ENCODE assay signal across 8 mouse cellular contexts in genomic region chr11:94242760-94243421, GRCm38 (mm10). TPM values are rescaled to one million over a fixed set of nuclear protein-coding genes. Genes with fewer than 3 reads are reported as not detected.
DNase-seq lines count a peak whose midpoint lies in the region; ATAC-seq and TF ChIP-seq lines count a peak whose summit lies in the region.

No protein-coding gene starts in this region.

- peak; percentile 41 for ATAC-seq in lung, embryonic 14.5 days (ENCODE audit: insufficient read depth)
- ATAC-seq in embryonic facial prominence, embryonic 14.5 days (ENCODE audit: low read depth): peak; percentile 69
- peak; percentile 50; the same call in 1 of the 2 replicates for ATAC-seq in hindbrain, embryonic 11.5 days (ENCODE audit: low FRiP score)
- 0 out of 2 replicates have a peak, but pooled peaks have one; percentile 37 for ATAC-seq in liver, embryonic 13.5 days (ENCODE audit: low read depth)
- peak; percentile 46 for ATAC-seq in neural tube, embryonic 15.5 days (ENCODE audit: low FRiP score)

- peak; percentile 21; the same call in 1 of the 2 replicates for TF ChIP-seq CTCF in lung, embryonic 14.5 days (IDR thresholded peaks at IDR 0.05; ENCODE audit: low read depth)

- H3K9me3 ChIP-seq in lung, embryonic 14.5 days (ENCODE audit: low read depth, low read length): no peaks in the 10 kb centered on the region
- no peaks in the 10 kb centered on the region for H3K9me3 ChIP-seq in embryonic facial prominence, embryonic 14.5 days (ENCODE audit: control insufficient read depth, low read length)
- H3K9me3 ChIP-seq in hindbrain, embryonic 11.5 days (ENCODE audit: control insufficient read depth, low read length): no peaks in the 10 kb centered on the region
- H3K9me3 ChIP-seq in liver, embryonic 13.5 days (replicated peaks): no peaks in the 10 kb centered on the region
- H3K9me3 ChIP-seq in neural tube, embryonic 15.5 days (replicated peaks): no peaks in the 10 kb centered on the region

- peak overlapping the region; percentile 31 for H3K4me3 ChIP-seq in lung, embryonic 14.5 days (ENCODE audit: low read depth, low read length)
- H3K4me3 ChIP-seq in embryonic facial prominence, embryonic 14.5 days (ENCODE audit: low read depth, low read length): peak overlapping the region; percentile 29
- H3K4me3 ChIP-seq in hindbrain, embryonic 11.5 days (ENCODE audit: low read depth, low read length): peak overlapping the region; percentile 15; the same call in 1 of the 2 replicates
- peak overlapping the region; percentile 28 for H3K4me3 ChIP-seq in liver, embryonic 13.5 days (replicated peaks)
- H3K4me3 ChIP-seq in neural tube, embryonic 15.5 days (replicated peaks): peak overlapping the region; percentile 19

- peak overlapping the region; percentile 67; the same call in 1 of the 2 replicates for H3K27ac ChIP-seq in lung, embryonic 14.5 days (ENCODE audit: low read depth)
- H3K27ac ChIP-seq in embryonic facial prominence, embryonic 14.5 days (replicated peaks; ENCODE audit: low read depth, low read length): peak overlapping the region; percentile 86
- H3K27ac ChIP-seq in hindbrain, embryonic 11.5 days (ENCODE audit: low read depth, low read length): peak overlapping the region; percentile 47
- no peak overlapping the region for H3K27ac ChIP-seq in liver, embryonic 13.5 days
- H3K27ac ChIP-seq in neural tube, embryonic 15.5 days (replicated peaks): peak overlapping the region; percentile 54; the same call in 1 of the 2 replicates

- DNase-seq in lung, embryonic 14.5 days: peak; percentile 62
- DNase-seq in lung, postnatal 25 days (ENCODE audit: low spot score): no peak
- DNase-seq in embryonic facial prominence, embryonic 14.5 days (ENCODE audit: low spot score): peak; percentile 83
- DNase-seq in hindbrain, embryonic 11.5 days (ENCODE audit: low spot score): peak; percentile 52
- no peak for DNase-seq in liver, embryonic 13.5 days
- DNase-seq in layer of hippocampus, postnatal 25 days (ENCODE audit: extremely low spot score in 1 of 2, low spot score in 1 of 2): no peak
- no peak for DNase-seq in B cell, adult 2 months

- H3K4me1 ChIP-seq in lung, embryonic 14.5 days (ENCODE audit: insufficient read depth): peaks cover 19% of the 10 kb centered on the region
- peaks cover 50% of the 10 kb centered on the region for H3K4me1 ChIP-seq in embryonic facial prominence, embryonic 14.5 days (ENCODE audit: control insufficient read depth, insufficient read depth, low read length)
- peaks cover 12% of the 10 kb centered on the region for H3K4me1 ChIP-seq in hindbrain, embryonic 11.5 days (replicated peaks; ENCODE audit: control insufficient read depth, insufficient read depth, low read length)
- peaks cover 17% of the 10 kb centered on the region for H3K4me1 ChIP-seq in liver, embryonic 13.5 days (replicated peaks)
- H3K4me1 ChIP-seq in neural tube, embryonic 15.5 days: peaks cover 34% of the 10 kb centered on the region

- H3K4me2 ChIP-seq in lung, embryonic 14.5 days: peak overlapping the region; percentile 70
- peak overlapping the region; percentile 63 for H3K4me2 ChIP-seq in embryonic facial prominence, embryonic 14.5 days (ENCODE audit: low read depth, low read length)
- peak overlapping the region; percentile 39 for H3K4me2 ChIP-seq in hindbrain, embryonic 11.5 days (replicated peaks; ENCODE audit: low read depth, low read length)
- peak overlapping the region; percentile 60 for H3K4me2 ChIP-seq in liver, embryonic 13.5 days
- H3K4me2 ChIP-seq in neural tube, embryonic 15.5 days: peak overlapping the region; percentile 54

- peak overlapping the region; percentile 44 for H3K9ac ChIP-seq in lung, embryonic 14.5 days
- H3K9ac ChIP-seq in embryonic facial prominence, embryonic 14.5 days (ENCODE audit: low read depth, low read length): peak overlapping the region; percentile 57
- H3K9ac ChIP-seq in hindbrain, embryonic 11.5 days (ENCODE audit: low read depth, low read length): peak overlapping the region; percentile 42; the same call in 1 of the 2 replicates
- peak overlapping the region; percentile 50 for H3K9ac ChIP-seq in liver, embryonic 13.5 days
- 0 out of 2 replicates have a peak overlapping the region, but pooled peaks have one; percentile 17 for H3K9ac ChIP-seq in neural tube, embryonic 15.5 days (replicated peaks)

- 4% methylated on average over 29 of the region's 29 CpGs for WGBS in lung, embryonic 14.5 days
- WGBS in embryonic facial prominence, embryonic 14.5 days: under 1% methylated on average over 27 of the region's 29 CpGs
- 5% methylated on average over 29 of the region's 29 CpGs for WGBS in hindbrain, embryonic 11.5 days
- WGBS in liver, embryonic 13.5 days (ENCODE audit: insufficient replicate concordance): 14% methylated on average over 29 of the region's 29 CpGs
- 4% methylated on average over 29 of the region's 29 CpGs for WGBS in neural tube, embryonic 15.5 days

- H3K27me3 ChIP-seq in lung, embryonic 14.5 days (ENCODE audit: insufficient read depth, low read length): peaks cover 6% of the 10 kb centered on the region; the same call in 1 of the 2 replicates
- H3K27me3 ChIP-seq in embryonic facial prominence, embryonic 14.5 days (replicated peaks; ENCODE audit: control insufficient read depth, insufficient read depth, low read length): no peaks in the 10 kb centered on the region
- H3K27me3 ChIP-seq in hindbrain, embryonic 11.5 days (ENCODE audit: control insufficient read depth, insufficient read depth, low read length): no peaks in the 10 kb centered on the region
- H3K27me3 ChIP-seq in liver, embryonic 13.5 days: peaks cover 50% of the 10 kb centered on the region
- H3K27me3 ChIP-seq in neural tube, embryonic 15.5 days (replicated peaks): 0 out of 2 replicates have a peak, but pooled peaks cover 9% of the 10 kb centered on the region

- no peaks in the 10 kb centered on the region for H3K36me3 ChIP-seq in lung, embryonic 14.5 days (ENCODE audit: insufficient read depth)
- H3K36me3 ChIP-seq in embryonic facial prominence, embryonic 14.5 days (ENCODE audit: control insufficient read depth, insufficient read depth, low read length): no peaks in the 10 kb centered on the region
- H3K36me3 ChIP-seq in hindbrain, embryonic 11.5 days (ENCODE audit: control insufficient read depth, insufficient read depth, low read length): no peaks in the 10 kb centered on the region
- no peaks in the 10 kb centered on the region for H3K36me3 ChIP-seq in liver, embryonic 13.5 days
- H3K36me3 ChIP-seq in neural tube, embryonic 15.5 days: no peaks in the 10 kb centered on the region

RNA-seq across cellular contexts. Expression of gene Wfikkn2, which starts 2.9 kb away (rescaled TPM):
- 0.45 and 0.65 TPM in 2 replicates for polyA plus RNA-seq in lung, embryonic 14.5 days (2014; fragmentation: Nextera tagmentation; extraction: Ambion mirVana)
- 5.9 and 7.8 TPM in 2 replicates for polyA plus RNA-seq in embryonic facial prominence, embryonic 14.5 days (2014; fragmentation: Nextera tagmentation; extraction: Ambion mirVana)
- 0.95 and 1.8 TPM in 2 replicates for polyA plus RNA-seq in hindbrain, embryonic 11.5 days (2014; fragmentation: Nextera tagmentation; extraction: Ambion mirVana)
- polyA plus RNA-seq in liver, embryonic 13.5 days (2015; fragmentation: Nextera tagmentation; extraction: Ambion mirVana): 0.22 and 0.23 TPM in 2 replicates
- polyA plus RNA-seq in neural tube, embryonic 15.5 days (2015; fragmentation: Nextera tagmentation; extraction: Ambion mirVana): 3.2 and 5.5 TPM in 2 replicates
- total RNA-seq in layer of hippocampus, postnatal 25 days (2021): under 1 TPM; 0.44 to 0.70 TPM

RNA-seq across cellular contexts. Expression of gene Tob1, which starts 31.6 kb away (rescaled TPM):
- polyA plus RNA-seq in lung, embryonic 14.5 days (2014; fragmentation: Nextera tagmentation; extraction: Ambion mirVana): 18.2 and 19.9 TPM in 2 replicates
- polyA plus RNA-seq in embryonic facial prominence, embryonic 14.5 days (2014; fragmentation: Nextera tagmentation; extraction: Ambion mirVana): 33.8 and 40.3 TPM in 2 replicates
- 36.7 and 38.9 TPM in 2 replicates for polyA plus RNA-seq in hindbrain, embryonic 11.5 days (2014; fragmentation: Nextera tagmentation; extraction: Ambion mirVana)
- 9.5 and 12.4 TPM in 2 replicates for polyA plus RNA-seq in liver, embryonic 13.5 days (2015; fragmentation: Nextera tagmentation; extraction: Ambion mirVana)
- polyA plus RNA-seq in neural tube, embryonic 15.5 days (2015; fragmentation: Nextera tagmentation; extraction: Ambion mirVana): 28.3 and 31.4 TPM in 2 replicates
- total RNA-seq in layer of hippocampus, postnatal 25 days (2021): 10 to 100 TPM; 41.8 to 42.4 TPM

RNA-seq across cellular contexts. Expression of gene Gm21885, which starts 38.8 kb away (rescaled TPM):
- polyA plus RNA-seq in lung, embryonic 14.5 days (2014; fragmentation: Nextera tagmentation; extraction: Ambion mirVana): 0.41 and 0.68 TPM in 2 replicates
- polyA plus RNA-seq in embryonic facial prominence, embryonic 14.5 days (2014; fragmentation: Nextera tagmentation; extraction: Ambion mirVana): 0.38 TPM in 1 of 2 replicates, not detected in the other
- polyA plus RNA-seq in hindbrain, embryonic 11.5 days (2014; fragmentation: Nextera tagmentation; extraction: Ambion mirVana): 0.68 TPM in 1 of 2 replicates, not detected in the other
- not detected in 2 replicates for polyA plus RNA-seq in liver, embryonic 13.5 days (2015; fragmentation: Nextera tagmentation; extraction: Ambion mirVana)
- polyA plus RNA-seq in neural tube, embryonic 15.5 days (2015; fragmentation: Nextera tagmentation; extraction: Ambion mirVana): not detected in 2 replicates
- not detected for total RNA-seq in layer of hippocampus, postnatal 25 days (2021)

Comparison
In these comparisons a context has a peak if more than half of its experiments do, and no peak if none do; other contexts are left out.
1. DNase-seq: peak in lung, embryonic 14.5 days (single experiment), embryonic facial prominence, embryonic 14.5 days (single experiment) and hindbrain, embryonic 11.5 days (single experiment); none in lung, postnatal 25 days (single experiment), liver, embryonic 13.5 days (single experiment), layer of hippocampus, postnatal 25 days (0 of 2) and B cell, adult 2 months (0 of 2).
2. Peak in every context shown above with its lines, with median percentiles within 50 percentile points of each other: ATAC-seq, H3K4me2 ChIP-seq, H3K4me3 ChIP-seq and H3K9ac ChIP-seq.